Comparison of ENCODE assay signal across 10 mouse cellular contexts in the genomic region with DNA sequence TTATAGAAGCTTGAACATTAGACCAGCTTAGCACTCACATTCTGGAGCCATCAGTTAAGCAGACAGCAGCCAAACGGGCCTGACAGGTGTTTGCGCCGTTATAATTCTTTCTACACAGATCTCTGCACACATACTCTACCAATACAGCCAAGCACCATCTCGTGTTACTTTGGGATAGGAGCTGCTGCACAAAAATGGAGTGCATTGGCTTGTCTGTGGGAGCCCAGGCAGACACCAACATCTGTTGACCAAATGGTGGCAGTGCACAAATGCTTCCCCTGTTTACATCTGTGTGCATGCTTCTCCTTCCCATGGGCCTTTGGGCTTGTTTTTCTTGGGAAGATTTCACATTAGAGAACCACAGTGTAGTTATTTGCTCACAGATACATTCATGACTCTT.
DNase-seq lines count a peak whose midpoint lies in the region; ATAC-seq and TF ChIP-seq lines count a peak whose summit lies in the region.
"Had no signal": no experiment of that assay in that cellular context is flagged by ENCODE, and none has a peak within 500 bp of the region (broad histone marks: within the 10 kb centered on the region; RNA-seq: fewer than 3 reads in every experiment).

No protein-coding gene starts in this region.

- peak; percentile 59 for DNase-seq in embryo, embryonic 10 days (ENCODE audit: low spot score)
- no peak for DNase-seq in midbrain, postnatal 0 days (ENCODE audit: low spot score)
- DNase-seq in thymus, postnatal 4 days, result no peak
- DNase-seq: thymus, adult 2 months had no signal

- no peaks in the 10 kb centered on the region for H3K27me3 ChIP-seq in intestine, postnatal 0 days (replicated peaks; ENCODE audit: control insufficient read depth, insufficient read depth, low read length)
- H3K27me3 ChIP-seq in intestine, embryonic 16.5 days (replicated peaks; ENCODE audit: control insufficient read depth, insufficient read depth, low read length), result no peaks in the 10 kb centered on the region
- H3K27me3 ChIP-seq in embryonic facial prominence, embryonic 13.5 days, result no peaks in the 10 kb centered on the region
- no peaks in the 10 kb centered on the region for H3K27me3 ChIP-seq in limb, embryonic 13.5 days
- no peaks in the 10 kb centered on the region for H3K27me3 ChIP-seq in midbrain, postnatal 0 days (ENCODE audit: insufficient read depth, low read length)
- H3K27me3 ChIP-seq in forebrain, embryonic 16.5 days (replicated peaks; ENCODE audit: control insufficient read depth, insufficient read depth, low read length), result no peaks in the 10 kb centered on the region
- H3K27me3 ChIP-seq: midbrain, embryonic 12.5 days had no signal

- H3K27ac ChIP-seq in intestine, postnatal 0 days (ENCODE audit: low read depth, low read length), result no peak overlapping the region; the same call in 1 of the 2 replicates
- H3K27ac ChIP-seq in intestine, embryonic 16.5 days (ENCODE audit: low read length), result no peak overlapping the region
- H3K27ac ChIP-seq in embryonic facial prominence, embryonic 13.5 days, result peak overlapping the region; percentile 62
- no peak overlapping the region; the same call in 1 of the 2 replicates for H3K27ac ChIP-seq in limb, embryonic 13.5 days
- H3K27ac ChIP-seq in midbrain, postnatal 0 days (ENCODE audit: low read depth, low read length), result no peak overlapping the region
- H3K27ac ChIP-seq in forebrain, embryonic 16.5 days (ENCODE audit: low read length), result no peak overlapping the region
- H3K27ac ChIP-seq: midbrain, embryonic 12.5 days had no signal

- H3K9ac ChIP-seq in intestine, postnatal 0 days (ENCODE audit: low read depth, low read length), result no peak overlapping the region
- no peak overlapping the region for H3K9ac ChIP-seq in intestine, embryonic 16.5 days (ENCODE audit: low read depth, low read length)
- no peak overlapping the region for H3K9ac ChIP-seq in embryonic facial prominence, embryonic 13.5 days
- H3K9ac ChIP-seq in limb, embryonic 13.5 days, result no peak overlapping the region
- H3K9ac ChIP-seq in midbrain, postnatal 0 days (replicated peaks; ENCODE audit: low read length, poor library complexity, severe bottlenecking), result no peak overlapping the region
- H3K9ac ChIP-seq in forebrain, embryonic 16.5 days (replicated peaks; ENCODE audit: low read depth, low read length), result no peak overlapping the region
- H3K9ac ChIP-seq: midbrain, embryonic 12.5 days had no signal

- ATAC-seq in intestine, postnatal 0 days, result no peak
- no peak for ATAC-seq in intestine, embryonic 16.5 days
- no peak for ATAC-seq in embryonic facial prominence, embryonic 13.5 days (ENCODE audit: insufficient number of reproducible peaks, insufficient read depth, low FRiP score, low TSS enrichment, low read depth)
- ATAC-seq in limb, embryonic 13.5 days (ENCODE audit: low FRiP score, low read depth), result peak; percentile 51; the same call in 1 of the 2 replicates
- no peak for ATAC-seq in midbrain, postnatal 0 days (ENCODE audit: low FRiP score)
- no peak for ATAC-seq in forebrain, embryonic 16.5 days

- no peaks in the 10 kb centered on the region for H3K4me1 ChIP-seq in intestine, postnatal 0 days (replicated peaks; ENCODE audit: control insufficient read depth, insufficient read depth, low read length)
- peaks cover 3% of the 10 kb centered on the region; the same call in 1 of the 2 replicates for H3K4me1 ChIP-seq in intestine, embryonic 16.5 days (ENCODE audit: control insufficient read depth, insufficient read depth, low read length)
- peaks cover 8% of the 10 kb centered on the region for H3K4me1 ChIP-seq in embryonic facial prominence, embryonic 13.5 days
- 0 out of 2 replicates have a peak, but pooled peaks cover 6% of the 10 kb centered on the region for H3K4me1 ChIP-seq in limb, embryonic 13.5 days
- no peaks in the 10 kb centered on the region for H3K4me1 ChIP-seq in midbrain, postnatal 0 days (ENCODE audit: insufficient read depth, low read length)
- H3K4me1 ChIP-seq in forebrain, embryonic 16.5 days (replicated peaks; ENCODE audit: control insufficient read depth, insufficient read depth, low read length), result no peaks in the 10 kb centered on the region
- H3K4me1 ChIP-seq: midbrain, embryonic 12.5 days had no signal

- H3K4me3 ChIP-seq in intestine, postnatal 0 days (ENCODE audit: low read depth, low read length), result no peak overlapping the region
- no peak overlapping the region for H3K4me3 ChIP-seq in intestine, embryonic 16.5 days (ENCODE audit: low read length)
- H3K4me3 ChIP-seq in embryonic facial prominence, embryonic 13.5 days, result no peak overlapping the region
- no peak overlapping the region for H3K4me3 ChIP-seq in limb, embryonic 13.5 days
- no peak overlapping the region for H3K4me3 ChIP-seq in midbrain, postnatal 0 days (ENCODE audit: low read depth, low read length)
- H3K4me3 ChIP-seq in forebrain, embryonic 16.5 days (replicated peaks; ENCODE audit: low read length), result no peak overlapping the region
- H3K4me3 ChIP-seq: midbrain, embryonic 12.5 days had no signal

- 40% methylated on average over 4 of the region's 4 CpGs for WGBS in intestine, postnatal 0 days
- WGBS in intestine, embryonic 16.5 days, result 41% methylated on average over 4 of the region's 4 CpGs
- WGBS in embryonic facial prominence, embryonic 13.5 days, result 24% methylated on average over 4 of the region's 4 CpGs
- 23% methylated on average over 4 of the region's 4 CpGs for WGBS in limb, embryonic 13.5 days
- 81% methylated on average over 4 of the region's 4 CpGs for WGBS in midbrain, postnatal 0 days
- WGBS in forebrain, embryonic 16.5 days, result 73% methylated on average over 4 of the region's 4 CpGs

- H3K4me2 ChIP-seq in intestine, postnatal 0 days (replicated peaks; ENCODE audit: low read depth), result no peak overlapping the region
- H3K4me2 ChIP-seq in intestine, embryonic 16.5 days (ENCODE audit: low read depth, low read length), result no peak overlapping the region
- no peak overlapping the region for H3K4me2 ChIP-seq in embryonic facial prominence, embryonic 13.5 days
- H3K4me2 ChIP-seq in limb, embryonic 13.5 days (replicated peaks), result no peak overlapping the region
- no peak overlapping the region for H3K4me2 ChIP-seq in midbrain, postnatal 0 days (ENCODE audit: low read depth, low read length, poor library complexity, severe bottlenecking)
- no peak overlapping the region for H3K4me2 ChIP-seq in forebrain, embryonic 16.5 days (ENCODE audit: low read length)
- H3K4me2 ChIP-seq: midbrain, embryonic 12.5 days had no signal

- TF ChIP-seq CTCF in intestine, postnatal 0 days (IDR thresholded peaks at IDR 0.05; ENCODE audit: low read depth), result peak; percentile 32
- TF ChIP-seq CTCF in midbrain, postnatal 0 days (IDR thresholded peaks at IDR 0.05), result no peak

- H3K36me3 ChIP-seq in intestine, postnatal 0 days (ENCODE audit: control insufficient read depth, insufficient read depth), result no peaks in the 10 kb centered on the region
- H3K36me3 ChIP-seq in intestine, embryonic 16.5 days (ENCODE audit: control insufficient read depth, insufficient read depth, low read length), result no peaks in the 10 kb centered on the region
- no peaks in the 10 kb centered on the region for H3K36me3 ChIP-seq in embryonic facial prominence, embryonic 13.5 days
- H3K36me3 ChIP-seq in limb, embryonic 13.5 days, result no peaks in the 10 kb centered on the region
- no peaks in the 10 kb centered on the region for H3K36me3 ChIP-seq in midbrain, postnatal 0 days (ENCODE audit: insufficient read depth, low read length)
- H3K36me3 ChIP-seq in forebrain, embryonic 16.5 days (ENCODE audit: control insufficient read depth, insufficient read depth), result no peaks in the 10 kb centered on the region
- H3K36me3 ChIP-seq: midbrain, embryonic 12.5 days had no signal

- H3K9me3 ChIP-seq in intestine, postnatal 0 days (ENCODE audit: control insufficient read depth), result no peaks in the 10 kb centered on the region
- no peaks in the 10 kb centered on the region for H3K9me3 ChIP-seq in intestine, embryonic 16.5 days (ENCODE audit: control insufficient read depth, low read length)
- H3K9me3 ChIP-seq in embryonic facial prominence, embryonic 13.5 days, result no peaks in the 10 kb centered on the region
- no peaks in the 10 kb centered on the region for H3K9me3 ChIP-seq in limb, embryonic 13.5 days
- no peaks in the 10 kb centered on the region for H3K9me3 ChIP-seq in midbrain, postnatal 0 days (ENCODE audit: low read length)
- no peaks in the 10 kb centered on the region for H3K9me3 ChIP-seq in forebrain, embryonic 16.5 days (ENCODE audit: control insufficient read depth, low read length)
- H3K9me3 ChIP-seq: midbrain, embryonic 12.5 days had no signal
